Mouse (Mus musculus): ENCODE measurements around the gene Gstm1. TPM values are rescaled to one million over a fixed set of nuclear protein-coding genes. Genes with fewer than 3 reads are reported as not detected.

The Gstm1 gene
- polyA plus RNA-seq, 1 experiment from 2014 or later, result 63.8 TPM

DNA sequence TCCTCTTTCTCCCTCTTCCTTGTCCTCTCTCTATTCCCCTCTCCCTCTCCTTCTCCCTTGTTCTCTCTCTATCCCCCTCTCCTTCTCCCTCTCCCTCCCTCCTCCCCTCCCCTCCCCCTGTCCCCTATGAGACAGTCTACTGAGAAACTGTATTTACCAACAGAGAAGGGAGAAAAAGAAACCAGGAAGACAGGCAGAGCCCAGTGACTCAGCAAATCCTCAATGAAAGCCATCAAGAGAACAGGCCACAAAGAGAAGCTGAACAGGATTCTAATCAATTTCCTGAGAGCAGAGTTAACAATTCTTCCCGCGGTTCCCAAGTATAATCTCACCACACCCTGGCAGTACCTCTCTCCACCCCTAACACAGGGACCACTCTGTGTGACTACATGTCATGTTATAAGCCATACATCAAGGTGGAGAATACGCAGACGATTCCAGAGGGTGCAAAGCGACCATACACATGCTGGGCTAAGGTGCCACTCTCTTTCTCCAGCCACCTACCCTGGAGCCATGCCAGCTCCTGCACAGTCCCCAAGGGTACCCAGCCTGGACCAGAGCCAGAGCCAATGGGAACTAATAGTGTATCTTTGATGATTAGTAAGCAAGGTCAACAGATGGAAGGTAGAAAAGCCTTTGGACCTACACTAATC is 53.0 kb downstream of the Gstm1 start:
- Histone ChIP-seq H3K27ac (replicated peaks in 1 of 2; ENCODE audit: control insufficient read depth in 1 of 2, insufficient read depth in 1 of 2, low read depth in 2 of 2, low read length in 2 of 2) (no peak overlapping the region), H3K9ac (ENCODE audit: low read length) (no peak overlapping the region), H3K4me2 (ENCODE audit: low read length) (no peak overlapping the region), H3K4me3 (ENCODE audit: control insufficient read depth in 1 of 2, insufficient read depth in 1 of 2, low read depth in 1 of 2, low read length in 2 of 2) (no peak overlapping the region), H3K36me3 (ENCODE audit: control insufficient read depth, insufficient read depth, low read length) (no peaks in the 10 kb centered on the region), H3K9me3 (ENCODE audit: control insufficient read depth, low read length) (no peaks in the 10 kb centered on the region), H3K4me1 (ENCODE audit: control insufficient read depth in 2 of 2, insufficient read depth in 2 of 2, low read length in 2 of 2) (peaks cover 0 to 2% of the 10 kb centered on the region in 2 experiments; a peak in 1 of 4 replicates), H3K27me3 (ENCODE audit: control insufficient read depth, insufficient read depth, low read length) (peaks cover 3% of the 10 kb centered on the region; the same call in 1 of the 2 replicates)
- no peak for ATAC-seq (ENCODE audit: insufficient number of reproducible peaks, insufficient read depth, low FRiP score, low read depth)
- 54% methylated on average over 5 of the region's 5 CpGs for WGBS

DNA sequence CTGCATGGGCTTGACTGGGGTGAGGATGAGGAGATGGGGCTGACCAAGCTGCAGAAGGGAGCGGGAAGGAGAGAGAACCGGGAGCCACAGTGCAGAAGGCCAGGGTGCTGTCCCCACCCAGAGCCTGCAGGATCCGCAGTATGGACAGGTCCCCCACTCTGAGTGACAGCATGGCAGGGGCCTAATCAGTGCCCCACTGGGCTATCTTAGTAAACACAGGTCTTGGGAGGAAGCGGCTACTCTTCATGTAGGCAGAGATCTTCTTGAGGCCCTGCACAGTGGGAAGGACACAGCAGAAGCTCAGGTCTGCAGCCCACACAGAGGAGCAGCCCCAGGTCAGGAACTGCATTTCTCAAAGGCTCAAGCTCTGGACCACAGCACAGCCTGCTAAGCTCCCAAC is 53.7 kb downstream of the Gstm1 start:
- Histone ChIP-seq H3K36me3 (ENCODE audit: control insufficient read depth, insufficient read depth, low read length) (no peaks in the 10 kb centered on the region), H3K4me1 (ENCODE audit: control insufficient read depth in 2 of 2, insufficient read depth in 2 of 2, low read length in 2 of 2) (peaks cover 0 to 2% of the 10 kb centered on the region in 2 experiments; a peak in 1 of 4 replicates), H3K27ac (replicated peaks in 1 of 2; ENCODE audit: control insufficient read depth in 1 of 2, insufficient read depth in 1 of 2, low read depth in 2 of 2, low read length in 2 of 2) (no peak overlapping the region), H3K27me3 (ENCODE audit: control insufficient read depth, insufficient read depth, low read length) (peaks cover 6% of the 10 kb centered on the region), H3K9me3 (ENCODE audit: control insufficient read depth, low read length) (no peaks in the 10 kb centered on the region), H3K4me2 (ENCODE audit: low read length) (no peak overlapping the region), H3K9ac (ENCODE audit: low read length) (no peak overlapping the region), H3K4me3 (ENCODE audit: control insufficient read depth in 1 of 2, insufficient read depth in 1 of 2, low read depth in 1 of 2, low read length in 2 of 2) (no peak overlapping the region)
- 80% methylated on average over 4 of the region's 4 CpGs for WGBS
- ATAC-seq (ENCODE audit: insufficient number of reproducible peaks, insufficient read depth, low FRiP score, low read depth), result no peak

Other genes starting within 250 kb of the Gstm1 start
- gene Eps8l3, start 140.7 kb downstream of the Gstm1 start, polyA plus RNA-seq (2014; fragmentation: Nextera tagmentation; extraction: Ambion mirVana), result not detected in 2 replicates
- 132 and 150 TPM in 2 replicates for gene Gstm5, start 122.2 kb downstream of the Gstm1 start, polyA plus RNA-seq (2014; fragmentation: Nextera tagmentation; extraction: Ambion mirVana)
- gene Gstm7, start 86.2 kb downstream of the Gstm1 start, polyA plus RNA-seq (2014; fragmentation: Nextera tagmentation; extraction: Ambion mirVana), result 20.1 and 22.2 TPM in 2 replicates
- gene Gstm6, start 74.2 kb downstream of the Gstm1 start, polyA plus RNA-seq (2014; fragmentation: Nextera tagmentation; extraction: Ambion mirVana), result 11.3 and 11.9 TPM in 2 replicates
- not detected in 2 replicates for gene Gstm3, start 48.7 kb downstream of the Gstm1 start, polyA plus RNA-seq (2014; fragmentation: Nextera tagmentation; extraction: Ambion mirVana)
- gene Gstm2, start 31.5 kb downstream of the Gstm1 start, polyA plus RNA-seq (2014; fragmentation: Nextera tagmentation; extraction: Ambion mirVana), result 59.8 and 68.2 TPM in 2 replicates
- gene Gstm4, start 26.9 kb upstream of the Gstm1 start, polyA plus RNA-seq (2014; fragmentation: Nextera tagmentation; extraction: Ambion mirVana), result 15.6 and 17.4 TPM in 2 replicates
- 15.3 and 20.3 TPM in 2 replicates for gene Ampd2, start 68.7 kb upstream of the Gstm1 start, polyA plus RNA-seq (2014; fragmentation: Nextera tagmentation; extraction: Ambion mirVana)
- gene Gnat2, start 74.8 kb upstream of the Gstm1 start, polyA plus RNA-seq (2014; fragmentation: Nextera tagmentation; extraction: Ambion mirVana), result 0.59 and 0.73 TPM in 2 replicates
- 71.4 and 74.0 TPM in 2 replicates for gene Gnai3, start 128.2 kb upstream of the Gstm1 start, polyA plus RNA-seq (2014; fragmentation: Nextera tagmentation; extraction: Ambion mirVana)
- gene Gpr61, start 136.9 kb upstream of the Gstm1 start, polyA plus RNA-seq (2014; fragmentation: Nextera tagmentation; extraction: Ambion mirVana), result 0.24 TPM in 1 of 2 replicates, not detected in the other
- gene Amigo1, start 168.4 kb upstream of the Gstm1 start, polyA plus RNA-seq (2014; fragmentation: Nextera tagmentation; extraction: Ambion mirVana), result 2.6 and 2.9 TPM in 2 replicates
- 1.8 and 2.2 TPM in 2 replicates for gene Cyb561d1, start 183.2 kb upstream of the Gstm1 start, polyA plus RNA-seq (2014; fragmentation: Nextera tagmentation; extraction: Ambion mirVana)
- gene Atxn7l2, start 193.0 kb upstream of the Gstm1 start, polyA plus RNA-seq (2014; fragmentation: Nextera tagmentation; extraction: Ambion mirVana), result 6.3 and 7.1 TPM in 2 replicates
- gene Sypl2, start 208.7 kb upstream of the Gstm1 start, polyA plus RNA-seq (2014; fragmentation: Nextera tagmentation; extraction: Ambion mirVana), result 3.1 and 3.8 TPM in 2 replicates
- 210 and 231 TPM in 2 replicates for gene Psma5, start 239.0 kb upstream of the Gstm1 start, polyA plus RNA-seq (2014; fragmentation: Nextera tagmentation; extraction: Ambion mirVana)